Mouse (Mus musculus): ENCODE results near the gene Prph2. TPM values are rescaled to one million over a fixed set of nuclear protein-coding genes. Genes with fewer than 3 reads are reported as not detected.

Gene Prph2
- polyA plus RNA-seq, 1 experiment from 2014 or later, result not detected

- H3K36me3 ChIP-seq (ENCODE audit: control insufficient read depth, insufficient read depth, low read length), result no peaks in the 10 kb centered on the region
- DNase-seq (ENCODE audit: low spot score, missing footprints) (no peak), ATAC-seq (ENCODE audit: low FRiP score) (no peak)
- 84% methylated on average over 5 of the region's 5 CpGs for WGBS
- no peaks in the 10 kb centered on the region for H3K9me3 ChIP-seq (ENCODE audit: control insufficient read depth, low read length)
- no peak overlapping the region for H3K9ac ChIP-seq (ENCODE audit: low read length)
- H3K4me1 ChIP-seq (ENCODE audit: control insufficient read depth, insufficient read depth, low read length), result no peaks in the 10 kb centered on the region
- H3K27me3 ChIP-seq (ENCODE audit: control insufficient read depth, insufficient read depth, low read length), result no peaks in the 10 kb centered on the region
- no peak overlapping the region for H3K4me3 ChIP-seq (ENCODE audit: low read depth, low read length)
- no peak overlapping the region for H3K4me2 ChIP-seq
- no peak overlapping the region for H3K27ac ChIP-seq (ENCODE audit: low read depth, low read length)
Observed at GRCm38 (mm10) chr17:46877061-46877460, 33.2 kb upstream of the Prph2 start.

- H3K9ac ChIP-seq (ENCODE audit: low read length), result no peak overlapping the region
- H3K4me3 ChIP-seq (ENCODE audit: low read depth, low read length), result no peak overlapping the region
- no peaks in the 10 kb centered on the region for H3K9me3 ChIP-seq (ENCODE audit: control insufficient read depth, low read length)
- DNase-seq (ENCODE audit: low spot score, missing footprints), result no peak
- WGBS, result 78% methylated on average over 14 of the region's 14 CpGs
- H3K27ac ChIP-seq (ENCODE audit: low read depth, low read length), result no peak overlapping the region
- H3K4me1 ChIP-seq (ENCODE audit: control insufficient read depth, insufficient read depth, low read length), result no peaks in the 10 kb centered on the region
- no peak for ATAC-seq (ENCODE audit: low FRiP score)
- no peaks in the 10 kb centered on the region for H3K36me3 ChIP-seq (ENCODE audit: control insufficient read depth, insufficient read depth, low read length)
- no peak overlapping the region for H3K4me2 ChIP-seq
- H3K27me3 ChIP-seq (ENCODE audit: control insufficient read depth, insufficient read depth, low read length), result no peaks in the 10 kb centered on the region
Observed at GRCm38 (mm10) chr17:46879841-46880311, 30.4 kb upstream of the Prph2 start.

GRCm38 (mm10) chr17:46880322-46880721 lies 29.9 kb upstream of the Prph2 start:
- Histone ChIP-seq H3K9ac (ENCODE audit: low read length) (no peak overlapping the region), H3K4me1 (ENCODE audit: control insufficient read depth, insufficient read depth, low read length) (no peaks in the 10 kb centered on the region), H3K27ac (ENCODE audit: low read depth, low read length) (no peak overlapping the region), H3K27me3 (ENCODE audit: control insufficient read depth, insufficient read depth, low read length) (no peaks in the 10 kb centered on the region), H3K36me3 (ENCODE audit: control insufficient read depth, insufficient read depth, low read length) (no peaks in the 10 kb centered on the region), H3K9me3 (ENCODE audit: control insufficient read depth, low read length) (no peaks in the 10 kb centered on the region), H3K4me3 (ENCODE audit: low read depth, low read length) (no peak overlapping the region), H3K4me2 (no peak overlapping the region)
- WGBS, result 87% methylated on average over 2 of the region's 2 CpGs
- no peak for DNase-seq (ENCODE audit: low spot score, missing footprints)
- no peak for ATAC-seq (ENCODE audit: low FRiP score)

- Histone ChIP-seq H3K4me3 (ENCODE audit: low read depth, low read length) (no peak overlapping the region), H3K27ac (ENCODE audit: low read depth, low read length) (no peak overlapping the region), H3K4me1 (ENCODE audit: control insufficient read depth, insufficient read depth, low read length) (no peaks in the 10 kb centered on the region), H3K9me3 (ENCODE audit: control insufficient read depth, low read length) (no peaks in the 10 kb centered on the region), H3K4me2 (no peak overlapping the region), H3K27me3 (ENCODE audit: control insufficient read depth, insufficient read depth, low read length) (no peaks in the 10 kb centered on the region), H3K9ac (ENCODE audit: low read length) (no peak overlapping the region), H3K36me3 (ENCODE audit: control insufficient read depth, insufficient read depth, low read length) (no peaks in the 10 kb centered on the region)
- DNase-seq (ENCODE audit: low spot score, missing footprints) (no peak), ATAC-seq (ENCODE audit: low FRiP score) (no peak)
- 90% methylated on average over 6 of the region's 6 CpGs for WGBS
Observed at GRCm38 (mm10) chr17:46881728-46882127, 28.5 kb upstream of the Prph2 start.

- no peak overlapping the region for H3K4me3 ChIP-seq (ENCODE audit: low read depth, low read length)
- no peak for DNase-seq (ENCODE audit: low spot score, missing footprints)
- H3K4me2 ChIP-seq, result no peak overlapping the region
- H3K9ac ChIP-seq (ENCODE audit: low read length), result no peak overlapping the region
- no peak overlapping the region for H3K27ac ChIP-seq (ENCODE audit: low read depth, low read length)
- 90% methylated on average over 9 of the region's 9 CpGs for WGBS
- no peaks in the 10 kb centered on the region for H3K4me1 ChIP-seq (ENCODE audit: control insufficient read depth, insufficient read depth, low read length)
- no peaks in the 10 kb centered on the region for H3K9me3 ChIP-seq (ENCODE audit: control insufficient read depth, low read length)
- H3K36me3 ChIP-seq (ENCODE audit: control insufficient read depth, insufficient read depth, low read length), result no peaks in the 10 kb centered on the region
- H3K27me3 ChIP-seq (ENCODE audit: control insufficient read depth, insufficient read depth, low read length), result no peaks in the 10 kb centered on the region
- ATAC-seq (ENCODE audit: low FRiP score), result no peak
Observed at GRCm38 (mm10) chr17:46883107-46883506, 27.2 kb upstream of the Prph2 start.

- H3K27me3 ChIP-seq (ENCODE audit: control insufficient read depth, insufficient read depth, low read length), result no peaks in the 10 kb centered on the region
- WGBS, result 94% methylated on average over 6 of the region's 6 CpGs
- DNase-seq (ENCODE audit: low spot score, missing footprints) (no peak), ATAC-seq (ENCODE audit: low FRiP score) (no peak)
- no peaks in the 10 kb centered on the region for H3K9me3 ChIP-seq (ENCODE audit: control insufficient read depth, low read length)
- no peaks in the 10 kb centered on the region for H3K36me3 ChIP-seq (ENCODE audit: control insufficient read depth, insufficient read depth, low read length)
- H3K4me2 ChIP-seq, result no peak overlapping the region
- H3K4me1 ChIP-seq (ENCODE audit: control insufficient read depth, insufficient read depth, low read length), result peaks cover 3% of the 10 kb centered on the region; the same call in 1 of the 2 replicates
- H3K9ac ChIP-seq (ENCODE audit: low read length), result no peak overlapping the region
- H3K4me3 ChIP-seq (ENCODE audit: low read depth, low read length), result no peak overlapping the region
- H3K27ac ChIP-seq (ENCODE audit: low read depth, low read length), result no peak overlapping the region
Observed at GRCm38 (mm10) chr17:46884766-46885165, 25.5 kb upstream of the Prph2 start.

- Histone ChIP-seq H3K4me3 (ENCODE audit: low read depth, low read length) (no peak overlapping the region), H3K9me3 (ENCODE audit: control insufficient read depth, low read length) (no peaks in the 10 kb centered on the region), H3K27me3 (ENCODE audit: control insufficient read depth, insufficient read depth, low read length) (no peaks in the 10 kb centered on the region), H3K4me1 (ENCODE audit: control insufficient read depth, insufficient read depth, low read length) (peaks cover 3% of the 10 kb centered on the region; the same call in 1 of the 2 replicates), H3K27ac (ENCODE audit: low read depth, low read length) (no peak overlapping the region), H3K36me3 (ENCODE audit: control insufficient read depth, insufficient read depth, low read length) (no peaks in the 10 kb centered on the region), H3K4me2 (no peak overlapping the region), H3K9ac (ENCODE audit: low read length) (no peak overlapping the region)
- ATAC-seq (ENCODE audit: low FRiP score), result no peak
- no peak for DNase-seq (ENCODE audit: low spot score, missing footprints)
- 82% methylated on average over 11 of the region's 11 CpGs for WGBS
Observed at GRCm38 (mm10) chr17:46885218-46885909, 24.9 kb upstream of the Prph2 start.

GRCm38 (mm10) chr17:46885910-46886643 lies 24.2 kb upstream of the Prph2 start:
- H3K4me1 ChIP-seq (ENCODE audit: control insufficient read depth, insufficient read depth, low read length), result peaks cover 3% of the 10 kb centered on the region; the same call in 1 of the 2 replicates
- H3K9ac ChIP-seq (ENCODE audit: low read length), result no peak overlapping the region
- 57% methylated on average over 17 of the region's 17 CpGs for WGBS
- DNase-seq (ENCODE audit: low spot score, missing footprints) (no peak), ATAC-seq (ENCODE audit: low FRiP score) (no peak)
- H3K27ac ChIP-seq (ENCODE audit: low read depth, low read length), result no peak overlapping the region
- no peaks in the 10 kb centered on the region for H3K9me3 ChIP-seq (ENCODE audit: control insufficient read depth, low read length)
- H3K27me3 ChIP-seq (ENCODE audit: control insufficient read depth, insufficient read depth, low read length), result no peaks in the 10 kb centered on the region
- no peak overlapping the region for H3K4me3 ChIP-seq (ENCODE audit: low read depth, low read length)
- H3K36me3 ChIP-seq (ENCODE audit: control insufficient read depth, insufficient read depth, low read length), result no peaks in the 10 kb centered on the region
- no peak overlapping the region for H3K4me2 ChIP-seq

GRCm38 (mm10) chr17:46888511-46889212 lies 21.6 kb upstream of the Prph2 start:
- no peaks in the 10 kb centered on the region for H3K9me3 ChIP-seq (ENCODE audit: control insufficient read depth, low read length)
- WGBS, result 38% methylated on average over 16 of the region's 16 CpGs
- peaks cover 18% of the 10 kb centered on the region for H3K4me1 ChIP-seq (ENCODE audit: control insufficient read depth, insufficient read depth, low read length)
- no peak overlapping the region for H3K27ac ChIP-seq (ENCODE audit: low read depth, low read length)
- ATAC-seq (ENCODE audit: low FRiP score) (no peak), DNase-seq (ENCODE audit: low spot score, missing footprints) (no peak)
- no peaks in the 10 kb centered on the region for H3K36me3 ChIP-seq (ENCODE audit: control insufficient read depth, insufficient read depth, low read length)
- peak overlapping the region; percentile 93 for H3K4me3 ChIP-seq (ENCODE audit: low read depth, low read length)
- H3K9ac ChIP-seq (ENCODE audit: low read length), result peak overlapping the region; percentile 70
- peak overlapping the region; percentile 82 for H3K4me2 ChIP-seq
- H3K27me3 ChIP-seq (ENCODE audit: control insufficient read depth, insufficient read depth, low read length), result no peaks in the 10 kb centered on the region
